Mouse (Mus musculus) lung, postnatal 0 days (tissue): ENCODE data around the gene Armc5.

Source experiments
- CTCF ChIP-seq: IDR thresholded peaks from 2 replicates; pipeline ENCODE4 v1.5.1; 2016; ENCODE audit warnings: antibody characterized with exemption, mild to moderate bottlenecking
- EP300 ChIP-seq: IDR thresholded peaks from 2 replicates; pipeline ENCODE4 v1.6.1; 2016; ENCODE audit warnings: antibody characterized with exemption, mild to moderate bottlenecking, control low read depth

DNA sequence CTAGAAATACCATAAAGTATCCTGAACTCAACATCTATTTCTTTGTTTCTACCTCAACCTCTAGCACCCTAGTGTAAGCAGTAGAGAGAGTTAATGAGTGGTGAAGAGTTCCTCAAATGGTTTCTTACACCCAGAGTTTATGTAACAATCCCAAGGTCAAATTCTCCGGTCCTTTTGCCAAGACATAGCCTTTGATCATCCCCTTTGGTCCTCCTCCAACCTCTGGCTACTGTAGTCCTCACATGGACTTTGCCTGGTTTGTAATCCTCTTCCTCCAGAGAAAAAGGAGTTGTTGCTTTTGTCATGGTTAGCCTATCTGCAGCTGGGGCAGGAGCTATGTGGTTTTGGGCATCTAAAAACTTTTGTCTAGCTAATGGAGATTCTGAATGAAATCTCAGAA lies 1.7 kb upstream of the Armc5 start:
- TF ChIP-seq EP300 (no peak), CTCF (no peak)
